Mouse (Mus musculus) lung, postnatal 0 days (tissue): ENCODE measurements at regions not wholly inside any gene's neighbourhood (a gene's known extent, or its start where the extent isn't known, plus 50 kb on each side); places are given as distances from the start of the nearest gene placed in this dataset. TPM values are rescaled to one million over a fixed set of nuclear protein-coding genes. Genes with fewer than 3 reads are reported as not detected.
A peak's percentile ranks its signal among the peaks of the same experiment; 100 is the strongest.
"Not testable (repeated sequence)": the region's sequence is repeated elsewhere in the genome, so short reads cannot be mapped to it uniquely, and the experiment has no call there.

Source experiments
- ATAC-seq: fragments of 200-750 bp; cut with Nextera tagmentation; 2 replicates; pipeline ENCODE4 v1.8.0; 2017; ENCODE audit warnings: moderate library complexity
- DNase-seq: peaks from one replicate; pipeline ENCODE4 v3.0.0-alpha.2; 2016; ENCODE audit warnings: low spot score
- H3K27ac ChIP-seq: fragments of 300-500 bp; sonication (generic); 2 replicates; pipeline ENCODE4 v1.5.1; 2014; ENCODE audit warnings: antibody characterized with exemption, mild to moderate bottlenecking, low read length, mixed read lengths
- H3K27me3 ChIP-seq: fragments of 300-500 bp; sonication (generic); replicated peaks from 2 replicates; pipeline ENCODE4 v1.6.1; 2014; ENCODE audit warnings: low read length, mixed read lengths; ENCODE audit not compliant: insufficient read depth
- H3K36me3 ChIP-seq: fragments of 300-500 bp; sonication (generic); 2 replicates; pipeline ENCODE4 v1.6.1; 2014; ENCODE audit warnings: low read length, mixed read lengths; ENCODE audit not compliant: insufficient read depth
- H3K4me1 ChIP-seq: fragments of 300-500 bp; sonication (generic); 2 replicates; pipeline ENCODE4 v1.6.1; 2014; ENCODE audit warnings: antibody characterized with exemption, low read depth, low read length, mixed read lengths; ENCODE audit not compliant: insufficient read depth
- H3K4me2 ChIP-seq: fragments of 300-500 bp; sonication (generic); replicated peaks from 2 replicates; pipeline ENCODE4 v1.6.1; 2014; ENCODE audit warnings: low read depth, mild to moderate bottlenecking, low read length, moderate library complexity, mixed read lengths
- H3K4me3 ChIP-seq: fragments of 300-500 bp; sonication (generic); 2 replicates; pipeline ENCODE4 v1.5.1; 2014; ENCODE audit warnings: low read depth, low read length
- H3K9ac ChIP-seq: fragments of 300-500 bp; sonication (generic); replicated peaks from 2 replicates; pipeline ENCODE4 v1.6.1; 2014; ENCODE audit warnings: low read depth, mild to moderate bottlenecking
- H3K9me3 ChIP-seq: fragments of 300-500 bp; sonication (generic); 2 replicates; pipeline ENCODE4 v1.6.1; 2016; ENCODE audit warnings: low read length, mixed read lengths
- CTCF ChIP-seq: IDR thresholded peaks from 2 replicates; pipeline ENCODE4 v1.5.1; 2016; ENCODE audit warnings: antibody characterized with exemption, mild to moderate bottlenecking
- EP300 ChIP-seq: IDR thresholded peaks from 2 replicates; pipeline ENCODE4 v1.6.1; 2016; ENCODE audit warnings: antibody characterized with exemption, mild to moderate bottlenecking, control low read depth
- WGBS: fragments of 180-500 bp; shearing (Covaris S2); extraction: QIAGEN DNeasy Blood & Tissue Kit; methylation state at CpG from one replicate; pipeline ENCODE4 v1.1.7; 2014; 5-methylcytosine and 5-hydroxymethylcytosine counted together
- microRNA-seq: library from miRNA; unstranded; fragments of <30 nt; microRNA quantifications from one replicate; pipeline ENCODE4, GENCODE M21; 2016

DNA sequence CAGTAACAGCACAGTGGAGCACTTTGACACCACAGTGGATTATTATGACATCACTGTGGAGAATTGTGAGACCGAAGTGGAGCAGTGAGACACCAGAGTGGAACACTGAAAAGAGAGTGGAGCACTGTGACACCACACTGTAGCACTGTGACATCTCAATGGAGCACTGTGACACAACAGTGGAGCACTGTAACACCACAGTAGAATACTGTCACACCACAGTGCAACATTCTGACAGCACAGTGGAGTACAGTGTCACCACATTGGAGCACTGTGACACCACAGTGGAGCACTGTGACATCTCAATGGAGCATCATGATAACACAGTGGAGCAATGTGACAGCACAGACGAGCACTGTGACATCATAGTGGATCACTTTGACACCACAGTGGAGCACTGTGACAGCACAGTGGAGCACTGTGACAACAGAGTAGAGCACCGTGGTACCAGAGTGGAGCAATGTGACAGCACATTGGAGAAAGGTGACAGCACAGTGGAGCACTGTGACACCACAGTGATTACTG, 83.0 kb upstream of the Vmn1r2 start:
- H3K9me3 ChIP-seq, result peaks cover 42% of the 10 kb centered on the region
- no peak overlapping the region for H3K4me2 ChIP-seq
- TF ChIP-seq CTCF, result no peak
- TF ChIP-seq EP300, result no peak
- H3K27ac ChIP-seq, result no peak overlapping the region
- H3K36me3 ChIP-seq, result no peaks in the 10 kb centered on the region
- 62% methylated on average over 3 of the region's 3 CpGs for WGBS
- peak; percentile 4 for DNase-seq
- peak; percentile 20 for ATAC-seq
- H3K4me3 ChIP-seq, result no peak overlapping the region
- H3K27me3 ChIP-seq, result no peaks in the 10 kb centered on the region
- no peak overlapping the region for H3K9ac ChIP-seq
- H3K4me1 ChIP-seq, result no peaks in the 10 kb centered on the region

DNA sequence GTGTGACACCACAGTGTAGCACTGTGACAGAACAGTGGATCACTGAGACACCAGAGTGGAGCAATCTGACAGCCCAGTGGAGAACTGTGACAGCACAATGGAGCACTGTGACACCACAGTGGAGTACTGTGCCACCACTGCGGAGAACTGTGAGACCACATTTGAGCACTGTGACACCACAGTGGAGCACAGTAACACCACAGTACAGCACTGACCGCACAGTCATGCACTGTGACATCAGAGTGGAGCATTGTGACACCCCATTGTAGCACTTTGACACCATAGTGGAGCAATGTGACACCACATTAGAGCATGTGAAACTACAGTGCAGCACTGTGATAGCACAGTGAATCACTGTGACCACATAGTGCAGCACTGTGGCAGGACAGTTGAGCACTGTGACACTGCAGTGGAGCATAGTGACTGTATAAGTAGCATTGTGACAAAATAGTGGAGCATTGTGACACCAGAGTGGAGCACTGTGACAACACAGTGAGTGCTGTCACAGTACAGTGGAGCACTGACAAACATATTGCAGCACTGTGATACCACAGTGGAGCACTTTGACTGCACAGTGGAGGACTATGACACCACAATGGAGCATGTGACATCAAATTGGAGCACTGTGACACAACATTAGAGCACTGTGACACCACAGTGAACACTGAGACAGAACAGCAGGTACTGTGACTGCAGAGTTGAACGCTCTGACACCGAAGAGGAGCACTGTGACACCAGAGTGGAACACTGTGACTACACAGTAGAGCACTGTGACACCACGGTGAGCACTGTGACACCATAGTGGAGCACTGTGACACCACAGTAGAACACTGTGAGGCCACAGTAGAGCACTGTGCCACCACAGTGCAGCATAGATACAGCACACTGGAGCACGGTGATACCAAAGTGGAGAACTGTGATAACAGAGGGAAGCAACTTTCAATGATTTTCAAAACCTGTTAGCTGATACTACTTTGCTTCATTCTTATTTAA, 81.4 kb upstream of the Vmn1r2 start:
- Histone ChIP-seq H3K9ac (no peak overlapping the region), H3K36me3 (no peaks in the 10 kb centered on the region), H3K4me3 (no peak overlapping the region), H3K4me2 (no peak overlapping the region), H3K4me1 (no peaks in the 10 kb centered on the region), H3K9me3 (peaks cover 52% of the 10 kb centered on the region), H3K27ac (no peak overlapping the region), H3K27me3 (no peaks in the 10 kb centered on the region)
- ATAC-seq (0 out of 2 replicates have a peak, but pooled peaks have one; percentile 3), DNase-seq (peak; percentile 4)
- TF ChIP-seq CTCF (no peak), EP300 (no peak)
- WGBS, result 61% methylated on average over 6 of the region's 6 CpGs

GRCm38 (mm10) chr4:3087616-3088015, 79.5 kb upstream of the Vmn1r2 start:
- 76% methylated on average over 7 of the region's 7 CpGs for WGBS
- H3K4me1 ChIP-seq, H3K4me2 ChIP-seq, H3K9ac ChIP-seq, ATAC-seq, H3K27ac ChIP-seq, H3K4me3 ChIP-seq, DNase-seq, H3K36me3 ChIP-seq, H3K27me3 ChIP-seq: not testable (repeated sequence)
- H3K9me3 ChIP-seq, result peaks cover 45% of the 10 kb centered on the region

- H3K9me3 ChIP-seq, result peaks cover 26% of the 10 kb centered on the region
- DNase-seq (peak; percentile 3), ATAC-seq (peak; percentile 47)
- no peaks in the 10 kb centered on the region for H3K4me1 ChIP-seq
- H3K27ac ChIP-seq, result no peak overlapping the region
- 61% methylated on average over 13 of the region's 13 CpGs for WGBS
- H3K9ac ChIP-seq, result no peak overlapping the region
- no peak for TF ChIP-seq CTCF
- TF ChIP-seq EP300, result no peak
- H3K27me3 ChIP-seq, result no peaks in the 10 kb centered on the region
- H3K36me3 ChIP-seq, result no peaks in the 10 kb centered on the region
- no peak overlapping the region for H3K4me2 ChIP-seq
- H3K4me3 ChIP-seq, result no peak overlapping the region
Measured at GRCm38 (mm10) chr4:3089567-3090377, 77.3 kb upstream of the Vmn1r2 start.

- peak; percentile 32; the same call in 1 of the 2 replicates for ATAC-seq
- H3K9me3 ChIP-seq, result peaks cover 24% of the 10 kb centered on the region
- 79% methylated on average over 11 of the region's 11 CpGs for WGBS
Measured at GRCm38 (mm10) chr4:3090378-3090735, 76.8 kb upstream of the Vmn1r2 start.

DNA sequence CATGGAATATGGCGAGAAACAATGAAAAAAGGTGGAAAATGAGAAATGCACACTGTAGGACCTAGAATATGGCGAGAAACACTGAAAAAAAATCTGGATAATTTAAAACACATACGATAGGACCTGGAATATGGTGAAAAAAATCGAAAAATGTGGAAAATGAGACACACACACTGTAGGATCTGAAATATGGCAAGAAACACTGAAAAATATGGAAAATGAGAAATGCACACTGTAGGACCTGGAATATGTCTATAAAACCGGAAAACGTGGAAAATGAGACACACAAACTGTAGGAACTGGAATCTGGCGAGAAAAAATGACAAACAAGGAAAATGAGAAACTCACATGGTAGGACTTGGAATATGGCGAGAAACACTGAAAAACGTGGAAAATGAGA, 76.4 kb upstream of the Vmn1r2 start:
- TF ChIP-seq CTCF (no peak), EP300 (no peak)
- Histone ChIP-seq H3K9ac (no peak overlapping the region), H3K27me3 (no peaks in the 10 kb centered on the region), H3K27ac (no peak overlapping the region), H3K36me3 (no peaks in the 10 kb centered on the region), H3K4me3 (no peak overlapping the region), H3K4me2 (no peak overlapping the region), H3K4me1 (no peaks in the 10 kb centered on the region), H3K9me3 (peaks cover 20% of the 10 kb centered on the region)
- DNase-seq (no peak), ATAC-seq (peak; percentile 52; the same call in 1 of the 2 replicates)
- 73% methylated on average over 9 of the region's 9 CpGs for WGBS

More at GRCm38 (mm10) chr4:3090378-3090735, 76.8 kb upstream of the Vmn1r2 start:
- Histone ChIP-seq H3K27me3 (no peaks in the 10 kb centered on the region), H3K36me3 (no peaks in the 10 kb centered on the region), H3K27ac (no peak overlapping the region), H3K4me1 (no peaks in the 10 kb centered on the region), H3K4me3 (no peak overlapping the region), H3K9ac (no peak overlapping the region), H3K4me2 (no peak overlapping the region)
- DNase-seq, result peak; percentile 4
- TF ChIP-seq EP300 (no peak), CTCF (no peak)

Small RNA genes in the stretch of these regions (microRNA-seq; reads per million reads assigned to microRNA genes)
- not detected for gene Gm27878
